Mouse (Mus musculus): Measurements from ENCODE around the gene Brinp2.

Gene Brinp2

GRCm38 (mm10) chr1:158227239-158227638 is 128.9 kb downstream of the Brinp2 start:
- DNase-seq (ENCODE audit: extremely low read depth, insufficient read length, low spot score) = no peak

- DNase-seq (ENCODE audit: extremely low read depth, insufficient read length, low spot score) = no peak
Observed at GRCm38 (mm10) chr1:158226689-158227088, 129.4 kb downstream of the Brinp2 start.

- no peak for DNase-seq (ENCODE audit: extremely low read depth, insufficient read length, low spot score)
Observed at GRCm38 (mm10) chr1:158221048-158221447, 135.1 kb downstream of the Brinp2 start.

- DNase-seq (ENCODE audit: extremely low read depth, insufficient read length, low spot score) = no peak
Observed at GRCm38 (mm10) chr1:158220148-158220547, 136.0 kb downstream of the Brinp2 start.

GRCm38 (mm10) chr1:158218750-158219149 is 137.4 kb downstream of the Brinp2 start:
- DNase-seq (ENCODE audit: extremely low read depth, insufficient read length, low spot score) = no peak

- no peak for DNase-seq (ENCODE audit: extremely low read depth, insufficient read length, low spot score)
Observed at GRCm38 (mm10) chr1:158218294-158218693, 137.8 kb downstream of the Brinp2 start.

GRCm38 (mm10) chr1:158215581-158215980 is 140.5 kb downstream of the Brinp2 start:
- DNase-seq (ENCODE audit: extremely low read depth, insufficient read length, low spot score) = no peak

GRCm38 (mm10) chr1:158214743-158215142 is 141.4 kb downstream of the Brinp2 start:
- DNase-seq (ENCODE audit: extremely low read depth, insufficient read length, low spot score) = no peak

- DNase-seq (ENCODE audit: extremely low read depth, insufficient read length, low spot score) = no peak
Observed at GRCm38 (mm10) chr1:158213736-158214135, 142.4 kb downstream of the Brinp2 start.

GRCm38 (mm10) chr1:158207620-158208019 is 148.5 kb downstream of the Brinp2 start:
- peak; percentile 6 for DNase-seq (ENCODE audit: extremely low read depth, insufficient read length, low spot score)

- DNase-seq (ENCODE audit: extremely low read depth, insufficient read length, low spot score) = no peak
Observed at GRCm38 (mm10) chr1:158202932-158203331, 153.2 kb downstream of the Brinp2 start.

All from 3134 (cell line).